Mouse (Mus musculus): Measurements from ENCODE around the gene Olfr968. TPM values are rescaled to one million over a fixed set of nuclear protein-coding genes. Genes with fewer than 3 reads are reported as not detected.

The Olfr968 gene
- polyA plus RNA-seq (2012; rRNA removed; ENCODE audit: low replicate concordance), result not detected in 2 replicates

GRCm38 (mm10) chr9:39783153-39783552, at the start of gene Olfr968:
Gene Olfr968 (minus strand): TSS chr9:39783253.

GRCm38 (mm10) chr9:39808560-39808959, 25.5 kb upstream of the Olfr968 start, which contains the start of gene Olfr970:
Gene Olfr970 (plus strand): TSS chr9:39808860.

GRCm38 (mm10) chr9:39790558-39790957, 7.5 kb upstream of the Olfr968 start, which contains the start of gene Olfr969:
Gene Olfr969 (plus strand): TSS chr9:39790945.

GRCm38 (mm10) chr9:39745949-39746348, 37.1 kb downstream of the Olfr968 start, which contains the start of gene Olfr967:
Gene Olfr967 (plus strand): TSS chr9:39746249.

GRCm38 (mm10) chr9:39730678-39731077, 52.4 kb downstream of the Olfr968 start, which contains the start of gene Olfr150:
Gene Olfr150 (plus strand): TSS chr9:39730978.

Other genes starting within 250 kb of the Olfr968 start
- gene Olfr958, start 229.2 kb downstream of the Olfr968 start, polyA plus RNA-seq (2012; rRNA removed; ENCODE audit: low replicate concordance), result not detected in 2 replicates
- not detected in 2 replicates for gene Olfr959, start 207.7 kb downstream of the Olfr968 start, polyA plus RNA-seq (2012; rRNA removed; ENCODE audit: low replicate concordance)
- gene AW551984, start 178.8 kb downstream of the Olfr968 start, polyA plus RNA-seq (2012; rRNA removed; ENCODE audit: low replicate concordance), result 5.5 and 7.6 TPM in 2 replicates
- not detected in 2 replicates for gene Olfr148, start 172.6 kb downstream of the Olfr968 start, polyA plus RNA-seq (2012; rRNA removed; ENCODE audit: low replicate concordance)
- gene Olfr960, start 161.9 kb downstream of the Olfr968 start, polyA plus RNA-seq (2012; rRNA removed; ENCODE audit: low replicate concordance), result not detected in 2 replicates
- not detected in 2 replicates for gene Olfr961, start 138.2 kb downstream of the Olfr968 start, polyA plus RNA-seq (2012; rRNA removed; ENCODE audit: low replicate concordance)
- not detected in 2 replicates for gene Olfr963, start 116.0 kb downstream of the Olfr968 start, polyA plus RNA-seq (2012; rRNA removed; ENCODE audit: low replicate concordance)
- not detected in 2 replicates for gene Olfr149, start 76.1 kb downstream of the Olfr968 start, polyA plus RNA-seq (2012; rRNA removed; ENCODE audit: low replicate concordance)
- gene Olfr965, start 71.9 kb downstream of the Olfr968 start, polyA plus RNA-seq (2012; rRNA removed; ENCODE audit: low replicate concordance), result not detected in 2 replicates
- not detected in 2 replicates for gene Olfr150, start 52.3 kb downstream of the Olfr968 start, polyA plus RNA-seq (2012; rRNA removed; ENCODE audit: low replicate concordance)
- gene Olfr967, start 37.0 kb downstream of the Olfr968 start, polyA plus RNA-seq (2012; rRNA removed; ENCODE audit: low replicate concordance), result not detected in 2 replicates
- gene Olfr969, start 7.7 kb upstream of the Olfr968 start, polyA plus RNA-seq (2012; rRNA removed; ENCODE audit: low replicate concordance), result not detected in 2 replicates
- not detected in 2 replicates for gene Olfr970, start 25.6 kb upstream of the Olfr968 start, polyA plus RNA-seq (2012; rRNA removed; ENCODE audit: low replicate concordance)
- not detected in 2 replicates for gene Olfr971, start 53.6 kb upstream of the Olfr968 start, polyA plus RNA-seq (2012; rRNA removed; ENCODE audit: low replicate concordance)
- gene Olfr972, start 83.2 kb upstream of the Olfr968 start, polyA plus RNA-seq (2012; rRNA removed; ENCODE audit: low replicate concordance), result not detected in 2 replicates
- not detected in 2 replicates for gene Olfr229, start 124.1 kb upstream of the Olfr968 start, polyA plus RNA-seq (2012; rRNA removed; ENCODE audit: low replicate concordance)
- gene Olfr974, start 154.2 kb upstream of the Olfr968 start, polyA plus RNA-seq (2012; rRNA removed; ENCODE audit: low replicate concordance), result not detected in 2 replicates
- not detected in 2 replicates for gene Olfr975, start 168.8 kb upstream of the Olfr968 start, polyA plus RNA-seq (2012; rRNA removed; ENCODE audit: low replicate concordance)
- not detected in 2 replicates for gene Olfr976, start 177.9 kb upstream of the Olfr968 start, polyA plus RNA-seq (2012; rRNA removed; ENCODE audit: low replicate concordance)
- not detected in 2 replicates for gene Olfr978, start 208.9 kb upstream of the Olfr968 start, polyA plus RNA-seq (2012; rRNA removed; ENCODE audit: low replicate concordance)
- gene Olfr979, start 220.2 kb upstream of the Olfr968 start, polyA plus RNA-seq (2012; rRNA removed; ENCODE audit: low replicate concordance), result not detected in 2 replicates
- not detected in 2 replicates for gene Olfr980, start 226.3 kb upstream of the Olfr968 start, polyA plus RNA-seq (2012; rRNA removed; ENCODE audit: low replicate concordance)
- not detected in 2 replicates for gene Olfr981, start 238.2 kb upstream of the Olfr968 start, polyA plus RNA-seq (2012; rRNA removed; ENCODE audit: low replicate concordance)

All from mammary gland, adult 2 months (tissue).